Mouse (Mus musculus) kidney, adult 2 months (tissue): Measurements from ENCODE around the gene Mpg.
A peak's percentile ranks its signal among the peaks of the same experiment; 100 is the strongest.

Experiments used
- CTCF ChIP-seq: fragments of 200-500 bp; conservative IDR thresholded peaks from 2 replicates; pipeline ENCODE4 v1.5.1; 2011; ENCODE audit warnings: low read depth, mild to moderate bottlenecking, control low read depth, low read length, moderate library complexity, mixed read lengths; ENCODE audit not compliant: insufficient read depth, insufficient read length
- POLR2A ChIP-seq: fragments of 200-500 bp; IDR thresholded peaks from one replicate; pipeline ENCODE4 v1.6.1; 2011; ENCODE audit warnings: low read depth, low read length, control low read depth

GRCm38 (mm10) chr11:32247068-32247467, 20.8 kb downstream of the Mpg start:
- TF ChIP-seq CTCF (0 out of 2 replicates have a peak, but pooled peaks have one; percentile 15), POLR2A (no peak)
